Mouse (Mus musculus): Measurements from ENCODE around the gene Hoxc13. TPM values are rescaled to one million over a fixed set of nuclear protein-coding genes. Genes with fewer than 3 reads are reported as not detected.
A peak's percentile ranks its signal among the peaks of the same experiment; 100 is the strongest.

The Hoxc13 gene
- polyA plus RNA-seq, 1 experiment from 2014 or later, result not detected

GRCm38 (mm10) chr15:102920619-102921018, 284 bp upstream of the Hoxc13 start:
- peak; percentile 87 for ATAC-seq (ENCODE audit: low FRiP score)
- peak overlapping the region; percentile 24 for H3K4me3 ChIP-seq (replicated peaks)
- H3K4me1 ChIP-seq, result peaks cover 18% of the 10 kb centered on the region
- peaks cover 99% of the 10 kb centered on the region for H3K27me3 ChIP-seq
- WGBS, result 0% methylated on average over 20 of the region's 20 CpGs
- H3K9ac ChIP-seq, result no peak overlapping the region
- H3K27ac ChIP-seq, result no peak overlapping the region
- peak overlapping the region; percentile 43 for H3K4me2 ChIP-seq
- no peaks in the 10 kb centered on the region for H3K36me3 ChIP-seq (replicated peaks)
- H3K9me3 ChIP-seq, result no peaks in the 10 kb centered on the region

- H3K36me3 ChIP-seq (replicated peaks), result no peaks in the 10 kb centered on the region
- H3K9ac ChIP-seq, result no peak overlapping the region
- under 1% methylated on average over 24 of the region's 24 CpGs for WGBS
- H3K27me3 ChIP-seq, result peaks cover 99% of the 10 kb centered on the region
- no peak overlapping the region for H3K27ac ChIP-seq
- H3K4me1 ChIP-seq, result peaks cover 18% of the 10 kb centered on the region
- no peaks in the 10 kb centered on the region for H3K9me3 ChIP-seq
- no peak overlapping the region for H3K4me2 ChIP-seq
- ATAC-seq (ENCODE audit: low FRiP score), result no peak
- no peak overlapping the region for H3K4me3 ChIP-seq (replicated peaks)
Measured at GRCm38 (mm10) chr15:102922012-102922362, 1.1 kb downstream of the Hoxc13 start.

GRCm38 (mm10) chr15:102922636-102923500, 2.0 kb downstream of the Hoxc13 start:
- H3K36me3 ChIP-seq (replicated peaks), result no peaks in the 10 kb centered on the region
- peaks cover 99% of the 10 kb centered on the region for H3K27me3 ChIP-seq
- H3K4me2 ChIP-seq, result no peak overlapping the region
- 8% methylated on average over 6 of the region's 6 CpGs for WGBS
- no peak for ATAC-seq (ENCODE audit: low FRiP score)
- H3K9ac ChIP-seq, result no peak overlapping the region
- H3K27ac ChIP-seq, result no peak overlapping the region
- no peak overlapping the region for H3K4me3 ChIP-seq (replicated peaks)
- no peaks in the 10 kb centered on the region for H3K9me3 ChIP-seq
- H3K4me1 ChIP-seq, result peaks cover 18% of the 10 kb centered on the region

- ATAC-seq (ENCODE audit: low FRiP score), result no peak
- H3K4me2 ChIP-seq, result no peak overlapping the region
- no peak overlapping the region for H3K9ac ChIP-seq
- no peaks in the 10 kb centered on the region for H3K36me3 ChIP-seq (replicated peaks)
- H3K9me3 ChIP-seq, result no peaks in the 10 kb centered on the region
- H3K4me3 ChIP-seq (replicated peaks), result no peak overlapping the region
- peaks cover 99% of the 10 kb centered on the region for H3K27me3 ChIP-seq
- H3K4me1 ChIP-seq, result no peaks in the 10 kb centered on the region
- WGBS, result under 1% methylated on average over 40 of the region's 40 CpGs
- no peak overlapping the region for H3K27ac ChIP-seq
Measured at GRCm38 (mm10) chr15:102927032-102927645, 6.2 kb downstream of the Hoxc13 start.

- Histone ChIP-seq H3K27ac (no peak overlapping the region), H3K4me2 (no peak overlapping the region), H3K9ac (no peak overlapping the region), H3K4me3 (replicated peaks) (no peak overlapping the region), H3K9me3 (no peaks in the 10 kb centered on the region), H3K4me1 (no peaks in the 10 kb centered on the region), H3K36me3 (replicated peaks) (no peaks in the 10 kb centered on the region), H3K27me3 (peaks cover 100% of the 10 kb centered on the region)
- no peak for ATAC-seq (ENCODE audit: low FRiP score)
- WGBS, result under 1% methylated on average over 23 of the region's 23 CpGs
Measured at GRCm38 (mm10) chr15:102931706-102932358, 10.9 kb downstream of the Hoxc13 start.

GRCm38 (mm10) chr15:102934438-102934837, 13.5 kb downstream of the Hoxc13 start:
- H3K4me3 ChIP-seq (replicated peaks), result no peak overlapping the region
- H3K9me3 ChIP-seq, result no peaks in the 10 kb centered on the region
- no peaks in the 10 kb centered on the region for H3K36me3 ChIP-seq (replicated peaks)
- peaks cover 100% of the 10 kb centered on the region for H3K27me3 ChIP-seq
- no peak overlapping the region for H3K27ac ChIP-seq
- WGBS, result under 1% methylated on average over 12 of the region's 12 CpGs
- H3K9ac ChIP-seq, result no peak overlapping the region
- no peak overlapping the region for H3K4me2 ChIP-seq
- ATAC-seq (ENCODE audit: low FRiP score), result no peak
- H3K4me1 ChIP-seq, result no peaks in the 10 kb centered on the region

- Histone ChIP-seq H3K4me1 (no peaks in the 10 kb centered on the region), H3K4me2 (no peak overlapping the region), H3K36me3 (replicated peaks) (no peaks in the 10 kb centered on the region), H3K4me3 (replicated peaks) (no peak overlapping the region), H3K27ac (no peak overlapping the region), H3K27me3 (peaks cover 100% of the 10 kb centered on the region), H3K9me3 (no peaks in the 10 kb centered on the region), H3K9ac (no peak overlapping the region)
- no peak for ATAC-seq (ENCODE audit: low FRiP score)
- under 1% methylated on average over 23 of the region's 27 CpGs for WGBS
Measured at GRCm38 (mm10) chr15:102934897-102935296, 14.0 kb downstream of the Hoxc13 start.

- H3K4me3 ChIP-seq (replicated peaks), result no peak within 1 kb of the TSS
- WGBS, result 1% methylated on average over 31 of the region's 31 CpGs
- no peaks in the 10 kb centered on the region for H3K4me1 ChIP-seq
- H3K36me3 ChIP-seq (replicated peaks), result no peaks in the 10 kb centered on the region
- no peaks in the 10 kb centered on the region for H3K9me3 ChIP-seq
- no peak for ATAC-seq (ENCODE audit: low FRiP score)
- no peak within 1 kb of the TSS for H3K9ac ChIP-seq
- H3K4me2 ChIP-seq, result no peak within 1 kb of the TSS
- no peak within 1 kb of the TSS for H3K27ac ChIP-seq
- H3K27me3 ChIP-seq, result peaks cover 100% of the 10 kb centered on the region
Measured at GRCm38 (mm10) chr15:102936279-102936972, 15.5 kb downstream of the Hoxc13 start, which contains the start of gene Hoxc12. TSS of gene Hoxc12 (plus strand) at chr15:102936757.

- no peak overlapping the region for H3K27ac ChIP-seq
- WGBS, result under 1% methylated on average over 50 of the region's 50 CpGs
- peaks cover 99% of the 10 kb centered on the region for H3K27me3 ChIP-seq
- H3K9ac ChIP-seq, result no peak overlapping the region
- no peaks in the 10 kb centered on the region for H3K36me3 ChIP-seq (replicated peaks)
- ATAC-seq (ENCODE audit: low FRiP score), result no peak
- no peaks in the 10 kb centered on the region for H3K4me1 ChIP-seq
- no peak overlapping the region for H3K4me3 ChIP-seq (replicated peaks)
- no peak overlapping the region for H3K4me2 ChIP-seq
- no peaks in the 10 kb centered on the region for H3K9me3 ChIP-seq
Measured at GRCm38 (mm10) chr15:102937036-102937666, 16.2 kb downstream of the Hoxc13 start.

- Histone ChIP-seq H3K9me3 (no peaks in the 10 kb centered on the region), H3K36me3 (replicated peaks) (no peaks in the 10 kb centered on the region), H3K27me3 (peaks cover 98% of the 10 kb centered on the region), H3K4me2 (no peak overlapping the region), H3K4me3 (replicated peaks) (no peak overlapping the region), H3K4me1 (peaks cover 9% of the 10 kb centered on the region; the same call in 1 of the 2 replicates), H3K27ac (no peak overlapping the region), H3K9ac (no peak overlapping the region)
- 2% methylated on average over 33 of the region's 34 CpGs for WGBS
- no peak for ATAC-seq (ENCODE audit: low FRiP score)
Measured at GRCm38 (mm10) chr15:102939256-102940155, 18.6 kb downstream of the Hoxc13 start.
